Mouse (Mus musculus) liver, embryonic 14.5 days (tissue): ENCODE measurements around the gene Vtn. TPM values are rescaled to one million over a fixed set of nuclear protein-coding genes. Genes with fewer than 3 reads are reported as not detected.

Source experiments
- ATAC-seq: fragments of 200-750 bp; cut with Nextera tagmentation; 2 replicates; pipeline ENCODE4 v1.8.0; 2017; ENCODE audit warnings: moderate number of reproducible peaks, mild to moderate bottlenecking, moderate library complexity; ENCODE audit not compliant: insufficient read depth
- DNase-seq, 3 experiments: peaks; one replicate each; pipeline ENCODE4 v3.0.0-alpha.2; 2012 to 2013; ENCODE audit warnings: low read depth in 3 of 3, low spot score in 3 of 3
- H3K27ac ChIP-seq: fragments of 300-500 bp; sonication (generic); 2 replicates; pipeline ENCODE4 v1.5.1; 2014; ENCODE audit warnings: moderate library complexity, mild to moderate bottlenecking, control low read depth, inconsistent platforms
- H3K27me3 ChIP-seq: fragments of 300-500 bp; sonication (generic); 2 replicates; pipeline ENCODE4 v1.6.1; 2014; ENCODE audit warnings: mild to moderate bottlenecking, low read length, moderate library complexity; ENCODE audit not compliant: control insufficient read depth, insufficient read depth
- H3K36me3 ChIP-seq: fragments of 300-500 bp; sonication (generic); replicated peaks from 2 replicates; pipeline ENCODE4 v1.6.1; 2014; ENCODE audit warnings: low read depth; ENCODE audit not compliant: control insufficient read depth, insufficient read depth
- H3K4me1 ChIP-seq, 2 experiments: fragments of 200-500 bp in 1 of 2; fragments of 300-500 bp in 1 of 2; sonication (generic) in 1 of 2; replicated peaks; 2 replicates each; pipeline ENCODE4 v1.6.1; 2012 to 2014; ENCODE audit warnings: antibody characterized with exemption in 1 of 2, inconsistent platforms in 1 of 2, low read length in 1 of 2; ENCODE audit not compliant: control insufficient read depth in 2 of 2, insufficient read depth in 2 of 2
- H3K4me2 ChIP-seq: fragments of 300-500 bp; sonication (generic); 2 replicates; pipeline ENCODE4 v1.6.1; 2014; ENCODE audit warnings: low read depth, mild to moderate bottlenecking, control low read depth, moderate library complexity
- H3K4me3 ChIP-seq, 2 experiments: fragments of 200-500 bp in 1 of 2; fragments of 300-500 bp in 1 of 2; sonication (generic) in 1 of 2; 2 replicates each; pipeline ENCODE4 v1.5.1; 2012 to 2014; ENCODE audit warnings: low read depth in 2 of 2, low read length in 2 of 2, mild to moderate bottlenecking in 2 of 2, control low read depth in 1 of 2, inconsistent platforms in 1 of 2, moderate library complexity in 1 of 2; ENCODE audit not compliant: insufficient read depth in 1 of 2
- H3K9ac ChIP-seq: fragments of 300-500 bp; sonication (generic); replicated peaks from 2 replicates; pipeline ENCODE4 v1.6.1; 2014; ENCODE audit warnings: mild to moderate bottlenecking, control low read depth, moderate library complexity
- H3K9me3 ChIP-seq: fragments of 300-500 bp; sonication (generic); 2 replicates; pipeline ENCODE4 v1.6.1; 2016; ENCODE audit warnings: low read length, mixed read lengths; ENCODE audit not compliant: control insufficient read depth
- CTCF ChIP-seq: IDR thresholded peaks from 2 replicates; pipeline ENCODE4 v1.5.1; 2016; ENCODE audit warnings: antibody characterized with exemption, low read depth, control low read depth
- EP300 ChIP-seq: IDR thresholded peaks from 2 replicates; pipeline ENCODE4 v1.6.1; 2016; ENCODE audit warnings: antibody characterized with exemption, low read depth
- WGBS: fragments of 180-500 bp; shearing (Covaris S2); extraction: QIAGEN DNeasy Blood & Tissue Kit; methylation state at CpG from one replicate; pipeline ENCODE4 v1.1.7; 2014; ENCODE audit not compliant: insufficient replicate concordance; 5-methylcytosine and 5-hydroxymethylcytosine counted together
- polyA plus RNA-seq, 2 experiments: library from polyadenylated mRNA; depleted of rRNA in 1 of 2; stranded (reverse) in 1 of 2; unstranded in 1 of 2; fragments of >200 nt; fragmentation: Nextera tagmentation in 1 of 2; extraction: Ambion mirVana in 1 of 2; gene quantifications; 2 replicates each; pipeline versions ENCODE4 v1.2.1 to v1.2.3; 2012 to 2014

Vtn gene
- polyA plus RNA-seq (2012; rRNA removed) (350 and 403 TPM in 2 replicates), polyA plus RNA-seq (2014; fragmentation: Nextera tagmentation; extraction: Ambion mirVana) (353 and 424 TPM in 2 replicates)

DNA sequence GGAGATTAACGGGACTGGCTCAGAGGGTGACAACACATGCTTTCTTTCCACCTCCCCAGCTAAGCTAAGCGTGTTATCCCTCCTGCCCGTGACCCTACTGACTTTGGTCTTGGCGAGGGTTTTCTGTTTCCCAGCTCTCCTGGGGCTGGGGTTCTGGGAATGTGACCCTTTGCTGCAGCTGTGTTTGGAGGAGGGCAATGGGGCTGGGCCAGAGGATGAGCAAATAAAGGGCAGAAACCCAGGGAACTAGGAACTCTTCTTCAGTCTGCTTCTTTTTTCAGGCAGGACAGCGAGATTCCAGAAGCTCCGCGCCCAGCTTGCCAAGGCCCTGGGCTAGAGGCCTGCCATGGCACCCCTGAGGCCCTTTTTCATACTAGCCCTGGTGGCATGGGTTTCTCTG lies at the start of gene Vtn:
Gene Vtn (plus strand): TSS at position 88 of the 400 bp plus-strand sequence.
- DNase-seq (no peak), ATAC-seq (peak; percentile 27)
- H3K27me3 ChIP-seq = peaks cover 33% of the 10 kb centered on the region
- H3K4me2 ChIP-seq = peak within 1 kb of the TSS; percentile 65
- H3K9ac ChIP-seq = peak within 1 kb of the TSS; percentile 36
- no peak for TF ChIP-seq EP300
- no peak for TF ChIP-seq CTCF
- no peaks in the 10 kb centered on the region for H3K36me3 ChIP-seq
- H3K4me3 ChIP-seq = peak within 1 kb of the TSS; percentile 43 to 57
- 59% methylated on average over 7 of the region's 7 CpGs for WGBS
- H3K4me1 ChIP-seq = no peaks in the 10 kb centered on the region; a peak in 1 of 4 replicates
- no peak within 1 kb of the TSS for H3K27ac ChIP-seq
- no peaks in the 10 kb centered on the region for H3K9me3 ChIP-seq

- no peaks in the 10 kb centered on the region for H3K36me3 ChIP-seq
- no peak for ATAC-seq
- TF ChIP-seq EP300 (no peak), CTCF (no peak)
- WGBS = 17% methylated on average over 2 of the region's 2 CpGs
- no peaks in the 10 kb centered on the region for H3K27me3 ChIP-seq
- H3K4me2 ChIP-seq = no peak overlapping the region
- H3K9ac ChIP-seq = no peak overlapping the region
- no peak overlapping the region for H3K27ac ChIP-seq
- DNase-seq = no peak
- H3K9me3 ChIP-seq = no peaks in the 10 kb centered on the region
- H3K4me1 ChIP-seq = no peaks in the 10 kb centered on the region
- H3K4me3 ChIP-seq = no peak overlapping the region
Measured at GRCm38 (mm10) chr11:78450337-78450736, 48.6 kb upstream of the Vtn start.

- no peak overlapping the region for H3K9ac ChIP-seq
- no peaks in the 10 kb centered on the region for H3K36me3 ChIP-seq
- no peak overlapping the region for H3K4me3 ChIP-seq
- no peaks in the 10 kb centered on the region for H3K27me3 ChIP-seq
- no peak overlapping the region for H3K4me2 ChIP-seq
- DNase-seq (peak; percentile 41 to 44 (median 42)), ATAC-seq (no peak)
- no peaks in the 10 kb centered on the region for H3K4me1 ChIP-seq
- TF ChIP-seq CTCF = peak; percentile 90
- no peak for TF ChIP-seq EP300
- WGBS = 10% methylated on average over 4 of the region's 4 CpGs
- H3K27ac ChIP-seq = no peak overlapping the region
- H3K9me3 ChIP-seq = no peaks in the 10 kb centered on the region
Measured at GRCm38 (mm10) chr11:78453675-78454074, 45.2 kb upstream of the Vtn start.

DNA sequence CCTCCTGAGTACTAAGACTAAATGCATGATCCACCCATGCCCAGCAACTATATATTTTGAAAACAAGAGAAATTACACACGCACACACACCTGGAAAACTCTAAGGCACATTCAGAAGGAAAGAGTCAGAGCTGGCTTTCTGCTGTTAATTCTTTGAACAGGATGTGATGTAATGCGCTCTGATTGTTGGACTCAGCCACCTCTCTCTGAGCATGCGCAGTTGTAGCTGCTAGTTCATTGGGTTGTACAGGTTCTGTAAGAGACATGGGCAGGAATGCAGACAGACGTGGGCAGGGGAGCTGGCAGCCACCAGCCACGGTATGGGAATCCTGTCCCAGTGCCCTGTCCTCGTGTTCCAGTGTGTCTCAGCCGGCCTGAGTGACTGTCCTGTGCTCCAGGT lies 44.6 kb upstream of the Vtn start:
- no peak for DNase-seq
- no peak for ATAC-seq
- WGBS = 58% methylated on average over 7 of the region's 7 CpGs
- Histone ChIP-seq H3K27me3 (no peaks in the 10 kb centered on the region; the same call in 1 of the 2 replicates), H3K36me3 (no peaks in the 10 kb centered on the region), H3K27ac (no peak overlapping the region), H3K4me3 (no peak overlapping the region), H3K9me3 (no peaks in the 10 kb centered on the region), H3K4me2 (no peak overlapping the region), H3K9ac (no peak overlapping the region), H3K4me1 (no peaks in the 10 kb centered on the region)
- TF ChIP-seq EP300 (no peak), CTCF (no peak)

DNA sequence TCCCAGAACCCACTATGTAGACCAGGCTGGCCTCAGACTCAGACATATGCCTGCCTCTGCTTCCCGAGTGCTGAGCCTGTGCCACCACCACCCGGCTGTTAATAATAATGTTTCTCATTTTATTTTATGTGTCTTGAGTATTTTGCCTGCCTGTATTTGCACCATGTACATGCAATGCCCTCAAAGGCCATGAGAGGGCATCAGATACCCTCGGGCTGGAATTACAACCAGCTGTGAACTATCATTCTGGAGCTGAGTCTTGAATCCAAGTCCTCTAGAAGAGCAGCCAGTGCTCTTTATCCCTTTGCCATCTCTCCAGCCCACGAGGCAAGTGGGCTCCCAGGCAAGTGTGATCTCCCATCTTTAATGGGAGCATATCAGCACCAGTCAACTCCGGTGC lies 43.6 kb upstream of the Vtn start:
- no peak overlapping the region for H3K27ac ChIP-seq
- no peaks in the 10 kb centered on the region for H3K9me3 ChIP-seq
- no peaks in the 10 kb centered on the region for H3K4me1 ChIP-seq
- no peaks in the 10 kb centered on the region for H3K36me3 ChIP-seq
- ATAC-seq = no peak
- H3K4me3 ChIP-seq = no peak overlapping the region
- no peak for DNase-seq
- H3K9ac ChIP-seq = no peak overlapping the region
- WGBS = 21% methylated on average over 5 of the region's 5 CpGs
- no peak overlapping the region for H3K4me2 ChIP-seq
- no peaks in the 10 kb centered on the region; the same call in 1 of the 2 replicates for H3K27me3 ChIP-seq
- TF ChIP-seq CTCF (peak; percentile 68), EP300 (no peak)
